Mouse (Mus musculus) G1E (cell line): Measurements from ENCODE around the gene Epx.

Source experiments
- CTCF ChIP-seq: IDR thresholded peaks from 2 replicates; pipeline ENCODE4 v1.5.1; 2012; ENCODE audit warnings: low read depth, low read length, inconsistent platforms, mixed read lengths
- POLR2AphosphoS5 ChIP-seq: IDR thresholded peaks from 2 replicates; pipeline ENCODE4 v1.6.1; 2012; ENCODE audit warnings: low read depth, low read length, inconsistent platforms; ENCODE audit not compliant: insufficient replicate concordance
- TAL1 ChIP-seq: conservative IDR thresholded peaks from 2 replicates; pipeline ENCODE4 v1.6.1; 2012; ENCODE audit warnings: low read depth, low read length, inconsistent platforms, mixed read lengths

DNA sequence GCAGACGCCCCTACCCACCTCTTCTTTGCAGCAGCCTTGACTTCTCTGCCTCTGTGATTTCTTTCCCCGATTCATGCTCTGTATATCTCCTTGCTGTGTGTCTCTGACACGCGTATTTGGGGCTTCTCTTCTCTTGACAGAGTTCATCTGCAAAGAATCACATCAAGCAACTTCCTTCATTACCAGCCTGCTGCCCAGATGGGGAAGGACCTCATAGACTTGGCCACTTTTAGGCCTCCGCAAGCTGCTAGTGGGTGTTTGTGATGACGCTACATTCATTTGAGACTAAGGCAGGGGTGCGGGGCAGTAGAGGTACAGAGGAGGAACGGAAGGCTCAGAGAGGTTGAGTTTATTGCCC, 21.8 kb downstream of the Epx start:
- TF ChIP-seq CTCF (no peak), POLR2AphosphoS5 (no peak), TAL1 (no peak)
